Mouse (Mus musculus): ENCODE results near the gene Tbc1d8. TPM values are rescaled to one million over a fixed set of nuclear protein-coding genes. Genes with fewer than 3 reads are reported as not detected.

The Tbc1d8 gene
- polyA plus RNA-seq, 1 experiment from 2014 or later, result 6.3 TPM

GRCm38 (mm10) chr1:39502817-39503633 is 24.5 kb upstream of the Tbc1d8 start:
- Histone ChIP-seq H3K4me3 (no peak overlapping the region), H3K36me3 (no peaks in the 10 kb centered on the region), H3K27ac (no peak overlapping the region), H3K9me3 (no peaks in the 10 kb centered on the region), H3K4me1 (replicated peaks) (no peaks in the 10 kb centered on the region), H3K27me3 (ENCODE audit: insufficient read depth, poor library complexity, severe bottlenecking) (no peaks in the 10 kb centered on the region)
- 85% methylated on average over 17 of the region's 17 CpGs for WGBS
- DNase-seq (ENCODE audit: low spot score), result no peak

- H3K27ac ChIP-seq, result no peak overlapping the region
- peaks cover 8% of the 10 kb centered on the region; the same call in 1 of the 2 replicates for H3K9me3 ChIP-seq
- 88% methylated on average over 2 of the region's 2 CpGs for WGBS
- H3K27me3 ChIP-seq (ENCODE audit: insufficient read depth, poor library complexity, severe bottlenecking), result no peaks in the 10 kb centered on the region
- no peaks in the 10 kb centered on the region for H3K36me3 ChIP-seq
- H3K4me3 ChIP-seq, result no peak overlapping the region
- DNase-seq (ENCODE audit: low spot score), result no peak
- H3K4me1 ChIP-seq (replicated peaks), result no peaks in the 10 kb centered on the region
Measured at GRCm38 (mm10) chr1:39499485-39499941, 21.0 kb upstream of the Tbc1d8 start.

GRCm38 (mm10) chr1:39497748-39498147 is 19.2 kb upstream of the Tbc1d8 start:
- H3K9me3 ChIP-seq, result peaks cover 8% of the 10 kb centered on the region; the same call in 1 of the 2 replicates
- no peak overlapping the region for H3K4me3 ChIP-seq
- H3K36me3 ChIP-seq, result no peaks in the 10 kb centered on the region
- no peaks in the 10 kb centered on the region for H3K4me1 ChIP-seq (replicated peaks)
- H3K27me3 ChIP-seq (ENCODE audit: insufficient read depth, poor library complexity, severe bottlenecking), result no peaks in the 10 kb centered on the region
- H3K27ac ChIP-seq, result no peak overlapping the region
- DNase-seq (ENCODE audit: low spot score), result no peak
- 87% methylated on average over 11 of the region's 11 CpGs for WGBS

- Histone ChIP-seq H3K9me3 (peaks cover 8% of the 10 kb centered on the region; the same call in 1 of the 2 replicates), H3K27ac (no peak overlapping the region), H3K4me3 (no peak overlapping the region), H3K36me3 (no peaks in the 10 kb centered on the region), H3K4me1 (replicated peaks) (no peaks in the 10 kb centered on the region), H3K27me3 (ENCODE audit: insufficient read depth, poor library complexity, severe bottlenecking) (no peaks in the 10 kb centered on the region)
- WGBS, result 90% methylated on average over 4 of the region's 4 CpGs
- no peak for DNase-seq (ENCODE audit: low spot score)
Measured at GRCm38 (mm10) chr1:39496995-39497394, 18.4 kb upstream of the Tbc1d8 start.

- H3K9me3 ChIP-seq, result peaks cover 8% of the 10 kb centered on the region; the same call in 1 of the 2 replicates
- no peaks in the 10 kb centered on the region for H3K27me3 ChIP-seq (ENCODE audit: insufficient read depth, poor library complexity, severe bottlenecking)
- no peaks in the 10 kb centered on the region for H3K36me3 ChIP-seq
- no peak for DNase-seq (ENCODE audit: low spot score)
- 91% methylated on average over 3 of the region's 3 CpGs for WGBS
- no peak overlapping the region for H3K27ac ChIP-seq
- H3K4me3 ChIP-seq, result no peak overlapping the region
- no peaks in the 10 kb centered on the region for H3K4me1 ChIP-seq (replicated peaks)
Measured at GRCm38 (mm10) chr1:39493664-39494063, 15.1 kb upstream of the Tbc1d8 start.

- DNase-seq (ENCODE audit: low spot score), result no peak
- WGBS, result 87% methylated on average over 5 of the region's 5 CpGs
- no peak overlapping the region for H3K27ac ChIP-seq
Measured at GRCm38 (mm10) chr1:39493165-39493564, 14.6 kb upstream of the Tbc1d8 start.

GRCm38 (mm10) chr1:39487370-39487769 is 8.8 kb upstream of the Tbc1d8 start:
- no peaks in the 10 kb centered on the region for H3K36me3 ChIP-seq
- WGBS, result 83% methylated on average over 3 of the region's 3 CpGs

More at GRCm38 (mm10) chr1:39493165-39493564, 14.6 kb upstream of the Tbc1d8 start:
- Histone ChIP-seq H3K4me1 (replicated peaks) (no peaks in the 10 kb centered on the region), H3K27me3 (ENCODE audit: insufficient read depth, poor library complexity, severe bottlenecking) (no peaks in the 10 kb centered on the region), H3K9me3 (peaks cover 8% of the 10 kb centered on the region; the same call in 1 of the 2 replicates), H3K36me3 (no peaks in the 10 kb centered on the region), H3K4me3 (no peak overlapping the region)

GRCm38 (mm10) chr1:39482115-39482815 is 3.7 kb upstream of the Tbc1d8 start:
- peaks cover 14% of the 10 kb centered on the region for H3K27me3 ChIP-seq (ENCODE audit: insufficient read depth, poor library complexity, severe bottlenecking)
- no peak overlapping the region for H3K4me3 ChIP-seq
- peak overlapping the region; percentile 74 for H3K27ac ChIP-seq
- peaks cover 27% of the 10 kb centered on the region for H3K4me1 ChIP-seq (replicated peaks)
- DNase-seq (ENCODE audit: low spot score), result peak; percentile 30
- no peaks in the 10 kb centered on the region for H3K9me3 ChIP-seq
- no peaks in the 10 kb centered on the region for H3K36me3 ChIP-seq
- WGBS, result 56% methylated on average over 10 of the region's 10 CpGs

More at GRCm38 (mm10) chr1:39487370-39487769, 8.8 kb upstream of the Tbc1d8 start:
- no peak overlapping the region for H3K27ac ChIP-seq
- no peaks in the 10 kb centered on the region for H3K9me3 ChIP-seq
- no peaks in the 10 kb centered on the region for H3K27me3 ChIP-seq (ENCODE audit: insufficient read depth, poor library complexity, severe bottlenecking)
- DNase-seq (ENCODE audit: low spot score), result no peak
- H3K4me1 ChIP-seq (replicated peaks), result peaks cover 7% of the 10 kb centered on the region
- H3K4me3 ChIP-seq, result no peak overlapping the region

GRCm38 (mm10) chr1:39479254-39479653 is 699 bp upstream of the Tbc1d8 start:
- Histone ChIP-seq H3K27me3 (ENCODE audit: insufficient read depth, poor library complexity, severe bottlenecking) (peaks cover 24% of the 10 kb centered on the region), H3K4me3 (peak overlapping the region; percentile 76), H3K36me3 (peaks cover 3% of the 10 kb centered on the region; the same call in 1 of the 2 replicates), H3K9me3 (no peaks in the 10 kb centered on the region), H3K4me1 (replicated peaks) (peaks cover 33% of the 10 kb centered on the region), H3K27ac (no peak overlapping the region)
- DNase-seq (ENCODE audit: low spot score), result no peak
- WGBS, result 63% methylated on average over 5 of the region's 5 CpGs

GRCm38 (mm10) chr1:39478896-39479200 is 293 bp upstream of the Tbc1d8 start:
- H3K27ac ChIP-seq, result peak overlapping the region; percentile 92
- H3K4me1 ChIP-seq (replicated peaks), result peaks cover 33% of the 10 kb centered on the region
- H3K4me3 ChIP-seq, result peak overlapping the region; percentile 76
- no peaks in the 10 kb centered on the region for H3K9me3 ChIP-seq
- DNase-seq (ENCODE audit: low spot score), result no peak
- WGBS, result 4% methylated on average over 10 of the region's 10 CpGs
- H3K36me3 ChIP-seq, result peaks cover 3% of the 10 kb centered on the region; the same call in 1 of the 2 replicates
- peaks cover 24% of the 10 kb centered on the region for H3K27me3 ChIP-seq (ENCODE audit: insufficient read depth, poor library complexity, severe bottlenecking)

GRCm38 (mm10) chr1:39477064-39477463 is 1.5 kb downstream of the Tbc1d8 start:
- peaks cover 24% of the 10 kb centered on the region for H3K27me3 ChIP-seq (ENCODE audit: insufficient read depth, poor library complexity, severe bottlenecking)
- no peak for DNase-seq (ENCODE audit: low spot score)
- peaks cover 3% of the 10 kb centered on the region; the same call in 1 of the 2 replicates for H3K36me3 ChIP-seq
- peak overlapping the region; percentile 76 for H3K4me3 ChIP-seq
- H3K27ac ChIP-seq, result no peak overlapping the region
- 85% methylated on average over 5 of the region's 5 CpGs for WGBS
- H3K9me3 ChIP-seq, result no peaks in the 10 kb centered on the region
- peaks cover 23% of the 10 kb centered on the region for H3K4me1 ChIP-seq (replicated peaks)

GRCm38 (mm10) chr1:39476341-39476740 is 2.2 kb downstream of the Tbc1d8 start:
- no peak overlapping the region for H3K4me3 ChIP-seq
- no peak for DNase-seq (ENCODE audit: low spot score)
- H3K27me3 ChIP-seq (ENCODE audit: insufficient read depth, poor library complexity, severe bottlenecking), result peaks cover 24% of the 10 kb centered on the region
- no peaks in the 10 kb centered on the region for H3K9me3 ChIP-seq
- H3K4me1 ChIP-seq (replicated peaks), result peaks cover 20% of the 10 kb centered on the region
- H3K27ac ChIP-seq, result no peak overlapping the region
- peaks cover 3% of the 10 kb centered on the region; the same call in 1 of the 2 replicates for H3K36me3 ChIP-seq
- WGBS, result 78% methylated on average over 1 of the region's 1 CpGs

- peaks cover 17% of the 10 kb centered on the region for H3K27me3 ChIP-seq (ENCODE audit: insufficient read depth, poor library complexity, severe bottlenecking)
- DNase-seq (ENCODE audit: low spot score), result no peak
- H3K27ac ChIP-seq, result no peak overlapping the region
- no peaks in the 10 kb centered on the region for H3K9me3 ChIP-seq
- H3K36me3 ChIP-seq, result peaks cover 3% of the 10 kb centered on the region; the same call in 1 of the 2 replicates
- no peak overlapping the region for H3K4me3 ChIP-seq
- peaks cover 19% of the 10 kb centered on the region for H3K4me1 ChIP-seq (replicated peaks)
- 86% methylated on average over 9 of the region's 9 CpGs for WGBS
Measured at GRCm38 (mm10) chr1:39474516-39474915, 4.0 kb downstream of the Tbc1d8 start.
